Mouse (Mus musculus): ENCODE results near the gene Olfr1191-ps1. TPM values are rescaled to one million over a fixed set of nuclear protein-coding genes. Genes with fewer than 3 reads are reported as not detected.

Gene Olfr1191-ps1
- total RNA-seq (2023) = under 1 TPM in 1 of 2 experiments, not detected in 1; 0.09 TPM

GRCm38 (mm10) chr2:88640242-88640641, at the start of gene Olfr1191-ps1:
Olfr1191-ps1 (plus strand) TSS chr2:88640542.

GRCm38 (mm10) chr2:88648209-88648608, 7.9 kb downstream of the Olfr1191-ps1 start, which contains the start of gene Olfr1192-ps1:
Olfr1192-ps1 (plus strand) TSS chr2:88648509.

DNA sequence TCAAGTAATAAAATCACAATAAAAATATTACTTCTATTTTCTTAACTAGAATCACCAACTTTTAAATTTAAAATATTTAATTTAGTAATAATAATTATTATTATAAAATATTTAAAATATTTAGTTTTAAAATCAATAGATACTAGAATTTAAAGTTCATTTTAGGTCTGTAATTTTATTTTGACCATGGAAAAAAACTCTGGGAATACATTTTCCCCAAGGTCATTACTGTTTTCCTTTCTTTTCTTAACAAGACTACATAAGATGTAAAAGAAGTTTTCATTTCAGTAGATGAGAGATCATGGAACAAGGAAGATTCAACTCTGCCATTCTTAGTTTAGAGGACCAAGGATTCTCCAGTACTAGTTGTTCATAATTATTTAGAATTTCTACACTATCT, 35.0 kb downstream of the Olfr1191-ps1 start, which contains the start of gene Olfr1193:
Gene Olfr1193 (plus strand): TSS at position 301 of the 400 bp plus-strand sequence.

GRCm38 (mm10) chr2:88689087-88689486, 48.7 kb downstream of the Olfr1191-ps1 start, which contains the start of gene Olfr1195:
Olfr1195 (minus strand) TSS chr2:88689187.

Other genes with a start within 250 kb of the Olfr1191-ps1 start
- not detected for gene Olfr1179, start 234.1 kb upstream of the Olfr1191-ps1 start, total RNA-seq (2023)
- not detected for gene Olfr1180, start 221.4 kb upstream of the Olfr1191-ps1 start, total RNA-seq (2023)
- gene Olfr1181, start 214.4 kb upstream of the Olfr1191-ps1 start, total RNA-seq (2023) = not detected
- gene Gm13757, start 191.4 kb upstream of the Olfr1191-ps1 start, total RNA-seq (2023) = not detected
- not detected for gene Olfr1183, start 185.7 kb upstream of the Olfr1191-ps1 start, total RNA-seq (2023)
- gene Olfr1184, start 156.9 kb upstream of the Olfr1191-ps1 start, total RNA-seq (2023) = not detected
- not detected for gene Olfr1185-ps1, start 147.2 kb upstream of the Olfr1191-ps1 start, total RNA-seq (2023)
- not detected for gene Olfr1186, start 122.0 kb upstream of the Olfr1191-ps1 start, total RNA-seq (2023)
- gene Olfr1188, start 83.6 kb upstream of the Olfr1191-ps1 start, total RNA-seq (2023) = not detected
- not detected for gene Olfr1189, start 54.1 kb upstream of the Olfr1191-ps1 start, total RNA-seq (2023)
- gene Olfr1192-ps1, start 8.0 kb downstream of the Olfr1191-ps1 start, total RNA-seq (2023) = not detected
- not detected for gene Olfr1193, start 35.1 kb downstream of the Olfr1191-ps1 start, total RNA-seq (2023)
- gene Olfr1195, start 48.6 kb downstream of the Olfr1191-ps1 start, total RNA-seq (2023) = not detected
- not detected for gene Olfr1196, start 64.1 kb downstream of the Olfr1191-ps1 start, total RNA-seq (2023)
- gene Olfr1197, start 91.8 kb downstream of the Olfr1191-ps1 start, total RNA-seq (2023) = not detected
- not detected for gene Olfr1198, start 110.8 kb downstream of the Olfr1191-ps1 start, total RNA-seq (2023)
- gene Olfr1199, start 119.9 kb downstream of the Olfr1191-ps1 start, total RNA-seq (2023) = not detected
- not detected for gene Olfr1200, start 129.9 kb downstream of the Olfr1191-ps1 start, total RNA-seq (2023)
- not detected for gene Olfr1201, start 152.5 kb downstream of the Olfr1191-ps1 start, total RNA-seq (2023)
- not detected for gene Olfr1202, start 174.0 kb downstream of the Olfr1191-ps1 start, total RNA-seq (2023)
- not detected for gene Olfr1205, start 189.2 kb downstream of the Olfr1191-ps1 start, total RNA-seq (2023)
- not detected for gene Olfr1204, start 208.8 kb downstream of the Olfr1191-ps1 start, total RNA-seq (2023)
- not detected for gene Olfr1206, start 222.7 kb downstream of the Olfr1191-ps1 start, total RNA-seq (2023)

Data from neutrophil, adult 59 days (primary cell).